Mouse (Mus musculus): ENCODE results near the gene Syne2.

DNA sequence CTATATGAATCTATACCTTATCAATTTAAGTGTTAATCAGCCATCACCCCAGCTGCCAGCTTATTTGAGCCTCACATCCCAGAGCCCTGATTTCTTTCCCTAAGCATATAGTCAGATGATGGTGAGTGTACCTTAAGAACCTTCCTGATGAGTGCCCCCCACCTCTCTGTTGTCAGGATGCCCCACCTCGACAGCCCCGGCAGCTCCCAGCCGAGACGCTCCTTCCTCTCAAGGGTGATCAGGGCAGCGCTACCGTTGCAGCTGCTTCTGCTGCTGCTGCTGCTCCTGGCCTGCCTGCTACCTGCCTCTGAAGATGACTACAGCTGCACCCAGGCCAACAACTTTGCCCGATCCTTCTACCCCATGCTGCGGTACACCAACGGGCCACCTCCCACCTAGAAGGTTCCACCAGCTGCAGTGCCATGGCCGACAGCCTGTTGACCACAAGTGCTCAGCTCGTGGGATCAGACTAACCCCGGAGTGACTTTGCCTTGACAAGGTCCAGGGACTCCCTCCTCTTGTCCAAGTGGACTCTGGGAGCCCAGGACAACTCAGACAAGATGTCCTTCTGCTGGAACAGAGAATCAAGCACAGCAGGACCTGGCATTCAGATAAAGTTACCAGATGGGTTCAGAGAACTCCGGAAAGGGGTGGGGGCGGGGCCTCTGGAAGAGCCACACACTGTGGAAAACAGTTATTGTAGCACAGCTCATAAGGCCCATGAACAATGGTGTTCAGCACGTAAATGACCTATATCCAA lies 291.9 kb downstream of the Syne2 start:
- TF ChIP-seq POLR2A (IDR thresholded peaks at IDR 0.05; ENCODE audit: insufficient read depth, low read length) (no peak), CTCF (IDR thresholded peaks at IDR 0.05; ENCODE audit: low read depth, low read length) (no peak)

Data from ES-Bruce4 (cell line).